Mouse (Mus musculus): ENCODE data around the gene Uckl1. TPM values are rescaled to one million over a fixed set of nuclear protein-coding genes. Genes with fewer than 3 reads are reported as not detected.

Uckl1 gene
- polyA plus RNA-seq (2012; rRNA removed; ENCODE audit: low replicate concordance), result 149 and 242 TPM in 2 replicates

GRCm38 (mm10) chr2:181584411-181584942 lies at the start of gene Uckl1:
Uckl1 (minus strand) TSS chr2:181584892.

GRCm38 (mm10) chr2:181598454-181599351 lies 14.0 kb upstream of the Uckl1 start, which contains the start of gene Samd10:
Samd10 (minus strand) TSS chr2:181599212.

GRCm38 (mm10) chr2:181592231-181593041 lies 7.7 kb upstream of the Uckl1 start, which contains the start of gene Zfp512b:
Zfp512b (minus strand) TSS chr2:181592803.

GRCm38 (mm10) chr2:181591528-181592085 lies 6.9 kb upstream of the Uckl1 start, which contains the start of gene Prpf6:
Prpf6 (plus strand) TSS chr2:181591868.

GRCm38 (mm10) chr2:181520118-181520935 lies 64.4 kb downstream of the Uckl1 start, which contains the start of gene Dnajc5:
Dnajc5 (plus strand) TSS chr2:181520485.

Other genes starting within 250 kb of the Uckl1 start
- gene Zgpat, start 220.0 kb downstream of the Uckl1 start, polyA plus RNA-seq (2012; rRNA removed; ENCODE audit: low replicate concordance), result 37.8 and 41.8 TPM in 2 replicates
- 32.9 and 45.7 TPM in 2 replicates for gene Arfrp1, start 219.5 kb downstream of the Uckl1 start, polyA plus RNA-seq (2012; rRNA removed; ENCODE audit: low replicate concordance)
- 90.2 and 175 TPM in 2 replicates for gene Lime1, start 204.8 kb downstream of the Uckl1 start, polyA plus RNA-seq (2012; rRNA removed; ENCODE audit: low replicate concordance)
- 9.5 and 13.9 TPM in 2 replicates for gene Zbtb46, start 125.5 kb downstream of the Uckl1 start, polyA plus RNA-seq (2012; rRNA removed; ENCODE audit: low replicate concordance)
- 0.09 and 0.18 TPM in 2 replicates for gene Abhd16b, start 91.7 kb downstream of the Uckl1 start, polyA plus RNA-seq (2012; rRNA removed; ENCODE audit: low replicate concordance)
- gene Tpd52l2, start 87.8 kb downstream of the Uckl1 start, polyA plus RNA-seq (2012; rRNA removed; ENCODE audit: low replicate concordance), result 43.4 and 55.1 TPM in 2 replicates
- 55.5 and 79.7 TPM in 2 replicates for gene Dnajc5, start 64.4 kb downstream of the Uckl1 start, polyA plus RNA-seq (2012; rRNA removed; ENCODE audit: low replicate concordance)
- gene Prpf6, start 7.0 kb upstream of the Uckl1 start, polyA plus RNA-seq (2012; rRNA removed; ENCODE audit: low replicate concordance), result 12.7 and 15.9 TPM in 2 replicates
- gene Zfp512b, start 7.9 kb upstream of the Uckl1 start, polyA plus RNA-seq (2012; rRNA removed; ENCODE audit: low replicate concordance), result 46.3 and 50.6 TPM in 2 replicates
- gene Samd10, start 14.3 kb upstream of the Uckl1 start, polyA plus RNA-seq (2012; rRNA removed; ENCODE audit: low replicate concordance), result 19.4 and 21.0 TPM in 2 replicates
- not detected in 2 replicates for gene Gm29797, start 72.1 kb upstream of the Uckl1 start, polyA plus RNA-seq (2012; rRNA removed; ENCODE audit: low replicate concordance)
- gene Sox18, start 86.7 kb upstream of the Uckl1 start, polyA plus RNA-seq (2012; rRNA removed; ENCODE audit: low replicate concordance), result 95.8 and 190 TPM in 2 replicates
- gene Tcea2, start 95.4 kb upstream of the Uckl1 start, polyA plus RNA-seq (2012; rRNA removed; ENCODE audit: low replicate concordance), result 12.8 and 20.0 TPM in 2 replicates
- 136 and 206 TPM in 2 replicates for gene Rgs19, start 109.1 kb upstream of the Uckl1 start, polyA plus RNA-seq (2012; rRNA removed; ENCODE audit: low replicate concordance)
- not detected in 2 replicates for gene Lkaaear1, start 113.5 kb upstream of the Uckl1 start, polyA plus RNA-seq (2012; rRNA removed; ENCODE audit: low replicate concordance)
- gene Oprl1, start 130.1 kb upstream of the Uckl1 start, polyA plus RNA-seq (2012; rRNA removed; ENCODE audit: low replicate concordance), result 0.22 and 0.37 TPM in 2 replicates
- not detected in 2 replicates for gene Myt1, start 178.4 kb upstream of the Uckl1 start, polyA plus RNA-seq (2012; rRNA removed; ENCODE audit: low replicate concordance)